Mouse (Mus musculus): ENCODE measurements around the gene Tmem150b.

DNA sequence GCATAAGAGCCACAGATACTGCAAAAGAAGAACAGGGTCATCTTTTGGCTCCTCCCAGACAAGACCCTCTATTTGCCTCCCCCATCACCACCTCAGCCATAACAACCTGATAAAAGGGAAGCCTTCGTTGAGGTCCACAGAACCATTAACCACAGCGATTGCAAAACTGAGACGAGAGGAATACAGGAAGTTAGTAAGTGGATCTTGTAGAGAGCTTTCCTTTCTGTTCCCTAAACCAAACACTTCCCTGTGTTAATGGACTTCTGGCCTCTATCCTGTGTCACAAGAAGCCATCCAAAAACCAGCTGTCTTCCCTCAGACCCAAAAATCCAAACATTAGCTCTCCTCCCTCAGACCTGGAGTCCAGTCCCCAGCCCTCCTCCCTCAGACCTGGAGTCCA, 690 bp downstream of the Tmem150b start:
- TF ChIP-seq GATA1 (IDR thresholded peaks at IDR 0.05; ENCODE audit: borderline replicate concordance, low read length) (no peak), CTCF (IDR thresholded peaks at IDR 0.05; ENCODE audit: low read depth, low read length) (no peak), POLR2AphosphoS5 (IDR thresholded peaks at IDR 0.05; ENCODE audit: insufficient replicate concordance, low read depth, low read length) (no peak), TAL1 (conservative IDR thresholded peaks at IDR 0.05; ENCODE audit: low read depth, low read length) (no peak)

Data from G1E (cell line).